Mouse (Mus musculus): ENCODE results near the gene Vmn1r31.

Vmn1r31 gene

DNA sequence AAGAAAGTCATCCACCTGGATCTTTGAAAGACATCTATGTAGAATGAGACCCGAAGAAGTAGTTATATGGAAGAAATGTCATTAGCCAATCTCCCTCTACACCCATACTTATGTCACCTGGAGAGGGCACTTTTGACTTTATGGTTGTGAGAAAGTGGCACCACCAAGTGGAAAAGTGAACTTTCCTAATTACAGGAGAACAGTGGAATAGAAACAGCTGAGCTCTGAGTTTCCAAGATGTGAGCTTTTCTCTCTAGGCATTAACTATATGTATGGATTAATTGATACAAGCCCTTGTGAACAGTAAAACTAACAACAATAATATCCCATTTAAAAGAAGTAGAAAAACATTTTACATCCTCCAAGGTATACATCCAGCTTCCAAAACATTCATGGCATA is at the start of gene Vmn1r31:
Gene Vmn1r31 (minus strand): TSS at position 101 of the 400 bp plus-strand sequence.
- DNase-seq: no peak

DNA sequence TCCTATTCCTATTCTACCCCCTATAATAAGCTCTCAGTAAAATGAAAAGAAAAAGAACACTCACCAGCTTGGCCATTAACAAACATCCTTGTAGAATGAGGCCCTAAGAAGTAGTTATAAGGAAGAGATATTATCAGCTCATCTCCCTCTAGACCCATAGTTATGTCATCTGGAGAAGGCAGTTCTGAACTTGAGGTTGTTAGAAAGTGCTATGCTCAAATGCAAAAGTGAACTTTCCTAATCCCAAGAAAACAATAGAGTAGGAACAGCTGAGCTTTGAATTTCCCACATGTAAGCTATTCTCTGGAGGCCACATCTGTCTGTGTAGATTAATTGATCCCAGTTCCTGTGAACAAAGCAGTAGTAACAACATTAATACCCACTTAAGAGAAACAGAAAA is 31.8 kb downstream of the Vmn1r31 start, which contains the start of gene Vmn1r30:
Gene Vmn1r30 (minus strand): TSS at position 101 of the 400 bp plus-strand sequence.
- DNase-seq: no peak

Measured in retina, postnatal 1 day (tissue).